Mouse (Mus musculus) kidney, adult 2 months (tissue): ENCODE measurements around the gene Sall1. TPM values are rescaled to one million over a fixed set of nuclear protein-coding genes. Genes with fewer than 3 reads are reported as not detected.
A peak's percentile ranks its signal among the peaks of the same experiment; 100 is the strongest.

ENCODE experiments used
- DNase-seq: peaks from one replicate; pipeline ENCODE4 v3.0.0; 2021
- H3K27ac ChIP-seq: fragments of 200-500 bp; 2 replicates; pipeline ENCODE4 v1.5.1; 2012; ENCODE audit warnings: low read depth, low read length, control low read depth, inconsistent platforms; ENCODE audit not compliant: insufficient read depth
- H3K27me3 ChIP-seq: fragments of 200-500 bp; replicated peaks from 2 replicates; pipeline ENCODE4 v1.6.1; 2012; ENCODE audit warnings: mild to moderate bottlenecking, moderate library complexity, low read length, inconsistent platforms; ENCODE audit not compliant: control insufficient read depth, insufficient read depth
- H3K36me3 ChIP-seq: fragments of 200-500 bp; 2 replicates; pipeline ENCODE4 v1.6.1; 2012; ENCODE audit warnings: mild to moderate bottlenecking, moderate library complexity, low read length, inconsistent platforms; ENCODE audit not compliant: control insufficient read depth, insufficient read depth
- H3K4me1 ChIP-seq: fragments of 200-500 bp; 2 replicates; pipeline ENCODE4 v1.6.1; 2011; ENCODE audit warnings: low read length; ENCODE audit not compliant: control insufficient read depth, insufficient read depth
- H3K4me3 ChIP-seq: fragments of 200-500 bp; 2 replicates; pipeline ENCODE4 v1.5.1; 2011; ENCODE audit warnings: mild to moderate bottlenecking, low read depth, low read length, control low read depth; ENCODE audit not compliant: insufficient read depth
- CTCF ChIP-seq: fragments of 200-500 bp; conservative IDR thresholded peaks from 2 replicates; pipeline ENCODE4 v1.5.1; 2011; ENCODE audit warnings: low read depth, mild to moderate bottlenecking, control low read depth, low read length, moderate library complexity, mixed read lengths; ENCODE audit not compliant: insufficient read depth, insufficient read length
- POLR2A ChIP-seq: fragments of 200-500 bp; IDR thresholded peaks from one replicate; pipeline ENCODE4 v1.6.1; 2011; ENCODE audit warnings: low read depth, low read length, control low read depth
- WGBS: fragments of 180-500 bp; shearing (Covaris S2); methylation state at CpG from one replicate; pipeline ENCODE4 v1.1.7; 2018; 5-methylcytosine and 5-hydroxymethylcytosine counted together
- polyA plus RNA-seq: library from polyadenylated mRNA; depleted of rRNA; stranded (reverse); fragments of >200 nt; gene quantifications from 2 replicates; pipeline ENCODE4 v1.2.3, GENCODE M21; 2012

Sall1 gene
- polyA plus RNA-seq, 1 experiment: 26.0 TPM

DNA sequence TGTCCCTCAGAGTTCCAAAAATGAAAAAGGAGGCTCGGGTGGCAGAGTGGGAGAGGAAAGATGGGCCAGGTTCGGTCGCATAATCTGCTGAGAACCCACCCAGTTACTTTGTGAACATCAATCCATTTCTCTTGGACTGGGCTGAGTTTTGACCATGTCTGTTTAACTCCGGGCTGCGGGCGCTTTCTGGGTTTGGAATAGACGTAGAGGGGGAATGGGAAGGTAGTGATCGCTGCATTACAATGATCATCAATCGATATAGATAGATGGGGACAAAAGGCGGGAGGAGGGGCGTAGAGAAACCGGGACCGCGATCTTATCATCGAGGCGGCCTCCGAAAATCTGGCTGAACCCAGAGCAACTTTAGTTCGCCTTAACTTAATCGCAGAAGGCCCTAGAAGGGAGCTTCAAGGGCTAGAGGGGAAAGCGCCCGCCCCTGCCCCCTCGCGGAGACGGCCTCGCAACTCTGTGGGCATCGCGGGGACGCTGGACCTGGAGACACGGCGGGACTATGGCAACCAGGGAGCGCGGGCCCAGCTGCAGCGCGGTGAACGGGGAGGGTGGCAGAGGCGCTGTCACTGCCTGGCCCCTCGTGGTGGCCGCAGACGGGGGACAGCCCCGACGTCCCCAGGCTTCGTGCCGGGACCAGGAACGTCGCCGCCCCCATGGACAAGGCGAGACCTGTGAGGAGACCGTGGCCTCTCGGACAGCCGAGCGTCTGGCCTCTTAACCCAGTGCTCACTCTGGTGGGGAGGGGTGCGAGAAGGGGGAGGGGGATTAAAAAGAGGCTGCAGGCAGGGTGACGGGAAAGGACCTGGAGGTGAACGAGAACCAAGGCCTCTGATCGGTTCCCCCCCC is 18.5 kb downstream of the Sall1 start:
- 31% methylated on average over 55 of the region's 55 CpGs for WGBS
- Histone ChIP-seq H3K4me3 (peak overlapping the region; percentile 38; the same call in 1 of the 2 replicates), H3K27ac (no peak overlapping the region), H3K36me3 (no peaks in the 10 kb centered on the region; the same call in 1 of the 2 replicates), H3K4me1 (peaks cover 12% of the 10 kb centered on the region), H3K27me3 (no peaks in the 10 kb centered on the region)
- DNase-seq: peak; percentile 16
- TF ChIP-seq CTCF (no peak), POLR2A (no peak)

DNA sequence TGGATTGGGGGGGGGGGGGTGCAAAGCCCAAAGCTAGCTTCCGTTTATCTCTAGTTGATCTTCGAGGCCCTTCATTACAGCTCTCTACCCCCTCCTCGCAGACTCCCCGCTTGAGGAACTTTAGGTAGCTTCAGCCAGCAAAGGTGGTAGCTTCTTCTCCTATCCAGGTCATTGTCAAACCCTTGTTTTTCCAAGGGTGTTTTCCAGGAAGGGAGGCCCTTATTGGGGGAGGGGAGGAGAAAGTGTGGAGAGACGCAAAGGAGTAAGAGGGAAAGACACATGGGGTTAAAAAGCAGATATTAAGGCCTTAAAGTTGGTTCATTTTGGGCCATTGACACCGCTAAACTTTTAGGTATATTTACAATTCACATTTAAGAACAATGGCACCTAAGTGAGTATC is 19.2 kb downstream of the Sall1 start:
- no peaks in the 10 kb centered on the region for H3K27me3 ChIP-seq
- peaks cover 12% of the 10 kb centered on the region for H3K4me1 ChIP-seq
- TF ChIP-seq CTCF: no peak
- TF ChIP-seq POLR2A: no peak
- no peaks in the 10 kb centered on the region; the same call in 1 of the 2 replicates for H3K36me3 ChIP-seq
- H3K27ac ChIP-seq: no peak overlapping the region
- no peak for DNase-seq
- WGBS: 59% methylated on average over 6 of the region's 6 CpGs
- no peak overlapping the region for H3K4me3 ChIP-seq

DNA sequence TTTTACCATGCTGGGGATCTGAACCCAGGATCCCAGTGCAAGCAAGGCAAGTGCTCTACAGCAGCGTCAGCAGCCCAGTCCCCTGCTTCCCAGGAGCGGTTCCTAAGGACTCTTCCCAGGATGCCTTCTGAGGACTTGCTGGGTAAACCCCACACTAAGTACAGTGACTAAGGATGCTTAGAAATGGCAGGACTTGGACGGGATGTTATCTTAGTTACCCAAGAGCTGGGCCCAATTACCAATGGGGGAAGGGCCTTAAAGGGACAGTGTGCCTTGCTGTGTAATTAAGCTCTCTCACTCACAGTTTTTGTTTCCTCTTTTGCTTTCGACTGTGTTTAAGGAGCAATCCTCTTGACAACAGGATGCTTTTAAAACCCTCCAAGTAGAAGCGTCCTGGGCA is 22.8 kb downstream of the Sall1 start:
- Histone ChIP-seq H3K4me3 (no peak overlapping the region), H3K36me3 (no peaks in the 10 kb centered on the region), H3K27ac (no peak overlapping the region), H3K27me3 (no peaks in the 10 kb centered on the region), H3K4me1 (peaks cover 8% of the 10 kb centered on the region)
- DNase-seq: peak; percentile 21
- WGBS: 24% methylated on average over 5 of the region's 5 CpGs
- no peak for TF ChIP-seq CTCF
- TF ChIP-seq POLR2A: no peak

DNA sequence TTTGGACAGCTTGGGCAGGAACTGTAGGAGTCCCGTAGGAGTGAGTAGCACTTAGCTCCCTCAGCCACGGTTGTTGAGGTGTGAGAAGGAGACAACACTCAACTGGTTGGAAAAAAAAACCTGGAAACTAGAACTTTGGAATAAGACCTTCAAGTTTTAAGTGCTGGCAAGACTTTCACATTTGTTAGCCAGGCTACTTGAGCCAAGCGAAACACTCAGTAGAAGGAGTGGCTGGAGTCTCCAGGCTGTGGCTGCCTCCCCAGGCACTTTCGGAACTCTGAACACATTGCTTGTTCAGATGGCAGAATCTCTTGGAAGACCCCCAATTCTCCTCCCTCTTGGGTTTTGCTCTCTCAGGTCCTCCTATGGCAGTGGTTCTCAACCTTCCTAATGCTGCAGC is 26.1 kb downstream of the Sall1 start:
- whole genome bisulfite sequencing: 52% methylated on average over 4 of the region's 4 CpGs
- DNase-seq: peak; percentile 76
- Histone ChIP-seq H3K4me1 (peaks cover 18% of the 10 kb centered on the region; the same call in 1 of the 2 replicates), H3K27me3 (no peaks in the 10 kb centered on the region), H3K4me3 (no peak overlapping the region), H3K36me3 (no peaks in the 10 kb centered on the region), H3K27ac (0 out of 2 replicates have a peak overlapping the region, but pooled peaks have one; percentile 17)
- TF ChIP-seq CTCF (no peak), POLR2A (no peak)

DNA sequence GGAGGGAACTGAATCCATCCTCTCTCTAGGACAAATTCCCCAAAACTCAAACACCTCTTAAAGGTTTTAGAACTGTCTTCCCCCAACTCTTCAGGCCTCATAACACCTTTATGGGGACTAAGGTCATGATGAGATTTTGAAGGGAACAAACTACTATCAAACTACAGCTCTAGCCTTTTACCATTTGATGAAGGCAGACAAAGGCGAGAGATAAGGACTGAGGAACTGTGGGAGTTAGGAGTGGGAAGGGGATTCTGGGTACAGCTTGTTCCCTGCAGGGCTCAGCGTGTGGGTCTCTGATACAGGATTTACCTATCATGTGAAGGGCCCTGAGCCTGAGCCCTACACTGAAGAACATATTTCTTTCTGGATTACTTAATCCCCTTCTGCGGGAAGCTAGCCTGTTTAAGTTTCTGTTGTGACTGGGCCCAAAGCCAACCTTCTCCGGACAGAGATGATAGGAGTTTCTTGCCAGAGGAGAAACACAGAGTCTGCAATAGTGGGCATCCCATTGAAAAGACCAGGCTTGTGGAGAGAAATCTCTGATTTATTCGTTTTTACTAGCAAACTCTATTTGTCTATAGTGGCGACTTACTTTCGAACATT is 27.4 kb downstream of the Sall1 start:
- Histone ChIP-seq H3K36me3 (no peaks in the 10 kb centered on the region), H3K4me3 (no peak overlapping the region), H3K4me1 (peaks cover 27% of the 10 kb centered on the region; the same call in 1 of the 2 replicates), H3K27ac (no peak overlapping the region; the same call in 1 of the 2 replicates), H3K27me3 (no peaks in the 10 kb centered on the region)
- TF ChIP-seq CTCF: no peak
- TF ChIP-seq POLR2A: no peak
- peak; percentile 54 for DNase-seq
- 65% methylated on average over 7 of the region's 7 CpGs for WGBS

DNA sequence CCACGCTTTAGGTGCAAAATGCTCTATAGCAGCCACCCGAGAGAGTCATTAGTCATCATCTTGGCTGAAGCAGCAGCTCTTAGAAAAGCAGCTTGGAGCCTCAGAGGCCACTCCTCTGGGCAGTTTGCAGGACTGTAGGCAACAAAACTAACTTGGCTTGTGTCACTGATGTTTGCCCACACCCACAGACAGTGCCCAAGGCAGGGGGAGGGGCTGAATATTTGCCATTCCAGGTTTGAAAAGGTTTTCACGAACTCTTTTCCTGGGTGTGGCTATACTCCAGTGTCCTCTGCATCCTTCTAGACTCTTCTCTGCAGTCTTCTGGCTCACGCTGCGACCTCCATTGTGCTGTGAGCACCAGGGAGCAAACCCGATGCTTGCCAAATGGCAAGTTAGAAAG is 28.4 kb downstream of the Sall1 start:
- Histone ChIP-seq H3K4me3 (no peak overlapping the region), H3K4me1 (peaks cover 27% of the 10 kb centered on the region; the same call in 1 of the 2 replicates), H3K27ac (peak overlapping the region; percentile 84), H3K27me3 (no peaks in the 10 kb centered on the region), H3K36me3 (no peaks in the 10 kb centered on the region)
- WGBS: 28% methylated on average over 6 of the region's 6 CpGs
- no peak for TF ChIP-seq POLR2A
- no peak for TF ChIP-seq CTCF
- peak; percentile 96 for DNase-seq

DNA sequence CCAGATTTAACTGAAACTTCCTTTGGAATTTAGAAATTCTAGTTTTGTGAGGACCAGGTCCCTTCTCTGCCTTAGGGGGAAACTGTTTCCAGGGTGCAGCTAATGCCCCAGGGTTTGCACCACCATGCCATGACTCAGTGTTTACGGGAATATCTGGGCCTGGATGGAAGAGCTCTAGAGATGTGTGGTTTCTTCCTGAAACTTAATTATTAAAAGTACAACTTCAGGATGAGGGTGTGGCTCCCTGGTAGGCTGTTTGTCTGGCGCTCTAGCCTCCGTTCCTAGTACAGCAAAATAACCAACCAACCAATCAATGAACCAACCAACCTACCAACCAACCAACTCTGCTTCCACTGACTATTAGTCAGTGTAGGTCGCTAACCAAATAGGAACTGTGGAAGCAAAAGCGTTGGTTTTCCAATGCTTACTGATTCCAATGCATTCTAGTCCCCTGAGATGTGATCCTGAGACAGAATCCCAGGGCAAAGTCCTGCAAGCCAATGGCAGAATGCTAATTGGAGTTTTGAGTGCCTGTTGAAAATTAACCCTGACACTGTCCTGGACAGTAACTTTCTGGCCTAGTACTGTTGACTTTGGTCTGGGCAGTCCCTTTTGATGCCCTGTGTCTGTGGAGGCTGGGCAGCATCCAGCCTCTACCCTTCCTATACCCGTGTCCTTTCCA is 31.0 kb downstream of the Sall1 start:
- TF ChIP-seq CTCF (no peak), POLR2A (no peak)
- H3K4me3 ChIP-seq: no peak overlapping the region
- no peaks in the 10 kb centered on the region for H3K36me3 ChIP-seq
- peak; percentile 93 for DNase-seq
- H3K27me3 ChIP-seq: no peaks in the 10 kb centered on the region
- peaks cover 27% of the 10 kb centered on the region; the same call in 1 of the 2 replicates for H3K4me1 ChIP-seq
- 49% methylated on average over 6 of the region's 6 CpGs for WGBS
- peak overlapping the region; percentile 98 for H3K27ac ChIP-seq
